Mouse (Mus musculus) olfactory bulb, adult 2 months (tissue): Measurements from ENCODE around the gene Vopp1.

Experiments used
- CTCF ChIP-seq: fragments of 200-500 bp; IDR thresholded peaks from 2 replicates; pipeline ENCODE4 v1.5.1; 2012; ENCODE audit warnings: low read depth, mild to moderate bottlenecking, low read length, moderate library complexity; ENCODE audit not compliant: insufficient read depth
- POLR2A ChIP-seq: fragments of 200-500 bp; IDR thresholded peaks from 2 replicates; pipeline ENCODE4 v1.6.1; 2012; ENCODE audit warnings: mild to moderate bottlenecking, low read depth, low read length, moderate library complexity; ENCODE audit not compliant: insufficient read depth

DNA sequence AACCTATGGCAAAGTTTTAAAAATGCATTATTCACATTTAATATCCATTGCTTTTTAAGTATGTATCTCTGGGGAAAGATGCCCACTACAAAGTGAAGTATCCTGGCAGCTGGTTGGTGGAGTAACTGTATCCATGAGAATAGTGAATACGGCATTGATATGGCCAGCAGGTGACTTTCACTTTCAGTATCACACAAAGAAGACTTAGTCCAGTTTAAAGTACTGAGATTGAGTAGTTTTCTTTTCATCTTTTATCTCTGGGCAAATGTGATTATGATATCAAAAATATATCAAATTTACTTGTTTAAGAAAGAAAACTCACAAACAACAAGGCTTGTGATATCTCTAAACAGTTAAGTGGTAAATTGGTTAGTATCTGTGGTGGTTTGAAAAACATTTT lies 118.2 kb downstream of the Vopp1 start:
- TF ChIP-seq POLR2A (no peak), CTCF (no peak)
